Mouse (Mus musculus): ENCODE measurements at regions not wholly inside any gene's neighbourhood (a gene's known extent, or its start where the extent isn't known, plus 50 kb on each side); places are given as distances from the start of the nearest gene placed in this dataset.

DNA sequence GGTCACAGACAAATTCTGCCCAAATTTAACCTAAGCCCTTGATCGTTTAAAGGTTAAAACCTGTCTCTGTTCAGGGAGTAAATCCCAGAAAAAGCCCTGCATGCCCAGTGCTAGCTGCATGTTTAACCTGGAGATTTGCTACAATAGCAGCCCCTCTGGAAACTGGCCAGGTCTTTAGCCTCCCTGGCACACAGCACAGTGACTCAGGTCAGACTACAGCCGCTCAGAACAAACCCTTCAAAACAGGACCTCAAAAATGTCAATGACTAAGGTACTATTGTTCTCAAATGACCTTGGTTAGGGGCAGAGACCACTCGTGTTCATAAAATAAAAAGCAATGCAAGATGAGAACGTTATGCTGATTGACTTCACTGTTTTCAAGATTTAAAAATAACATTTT lies 101.8 kb upstream of the Ccn2 start:
- DNase-seq (ENCODE audit: low spot score in 2 of 2): no peak

- DNase-seq (ENCODE audit: low spot score in 2 of 2): no peak
Observed at GRCm38 (mm10) chr10:24493936-24494335, 101.3 kb upstream of the Ccn2 start.

DNA sequence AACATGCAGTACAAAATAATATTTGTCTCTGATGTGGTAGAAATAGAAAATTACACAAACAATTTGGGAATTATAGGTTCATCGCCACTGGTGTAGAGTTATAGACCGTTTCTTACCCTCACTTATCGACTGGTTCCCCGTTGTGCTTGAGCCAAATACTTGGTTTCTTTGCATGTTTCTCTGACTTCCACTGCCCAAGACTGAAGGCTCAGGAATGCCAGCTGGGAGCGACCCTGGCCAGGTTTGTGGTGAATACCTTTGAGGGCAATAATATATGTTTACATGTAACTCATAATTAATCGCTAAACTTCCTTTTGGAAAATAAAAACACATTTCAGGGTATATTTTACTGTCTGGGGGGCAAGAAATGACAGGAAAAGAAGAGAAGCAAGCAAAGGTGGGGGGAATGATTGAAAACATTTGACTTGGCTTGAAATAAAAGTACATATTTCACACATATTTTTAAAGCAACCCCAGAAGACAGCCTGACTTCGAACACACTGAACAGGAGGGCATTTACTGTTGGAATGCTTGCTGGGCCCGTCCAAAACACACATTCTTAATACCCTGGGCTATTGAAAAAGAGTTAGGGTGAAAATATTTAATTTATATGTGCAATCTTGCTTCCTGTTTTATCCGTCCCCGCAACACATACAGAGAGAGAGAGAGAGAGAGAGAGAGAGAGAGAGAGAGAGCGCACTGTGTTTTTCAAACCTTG lies 75.3 kb upstream of the Ccn2 start:
- DNase-seq (ENCODE audit: low spot score in 2 of 2): no peak

DNA sequence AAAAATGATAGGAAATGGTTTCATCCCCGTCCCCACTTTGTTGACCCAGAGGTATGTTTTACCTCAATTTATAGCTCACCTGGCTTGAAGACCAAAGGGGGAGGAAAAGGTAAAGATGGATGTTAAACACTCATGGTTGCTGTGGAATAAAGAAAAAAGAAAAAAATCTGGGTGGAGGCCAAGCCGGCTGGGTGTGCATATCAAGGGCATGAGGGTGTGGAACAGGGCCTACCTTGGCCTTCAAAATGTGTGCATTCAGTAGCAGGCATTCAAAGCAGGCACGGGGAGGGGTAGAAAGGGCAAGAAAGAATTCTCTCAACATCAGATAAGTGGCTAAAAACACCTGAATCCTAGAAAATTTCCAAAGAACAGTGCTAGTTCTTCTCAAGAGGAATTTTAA lies 74.7 kb upstream of the Ccn2 start:
- no peak for DNase-seq (ENCODE audit: low spot score in 2 of 2)

DNA sequence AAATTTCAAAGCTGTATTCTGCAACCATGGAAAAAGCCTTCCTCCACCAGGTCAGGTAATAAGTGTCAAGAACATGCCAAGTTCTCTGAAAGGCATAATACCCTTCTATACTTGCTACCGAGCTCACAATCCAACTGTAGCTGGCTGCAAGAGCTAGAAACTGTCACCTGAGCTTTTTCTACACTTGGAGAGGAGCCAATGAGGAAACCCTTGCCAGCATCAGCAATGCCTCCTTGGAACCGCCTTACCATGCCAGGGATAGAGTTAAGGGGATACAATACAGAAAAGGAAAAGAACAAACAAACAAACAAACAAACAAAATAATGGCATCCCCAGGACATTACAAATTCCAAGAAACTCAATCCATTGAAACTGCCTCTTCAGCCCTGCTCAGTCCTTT lies 62.5 kb upstream of the Ccn2 start:
- no peak for DNase-seq (ENCODE audit: low spot score in 2 of 2)

GRCm38 (mm10) chr10:24534901-24535300 lies 60.3 kb upstream of the Ccn2 start:
- no peak for DNase-seq (ENCODE audit: low spot score in 2 of 2)

DNA sequence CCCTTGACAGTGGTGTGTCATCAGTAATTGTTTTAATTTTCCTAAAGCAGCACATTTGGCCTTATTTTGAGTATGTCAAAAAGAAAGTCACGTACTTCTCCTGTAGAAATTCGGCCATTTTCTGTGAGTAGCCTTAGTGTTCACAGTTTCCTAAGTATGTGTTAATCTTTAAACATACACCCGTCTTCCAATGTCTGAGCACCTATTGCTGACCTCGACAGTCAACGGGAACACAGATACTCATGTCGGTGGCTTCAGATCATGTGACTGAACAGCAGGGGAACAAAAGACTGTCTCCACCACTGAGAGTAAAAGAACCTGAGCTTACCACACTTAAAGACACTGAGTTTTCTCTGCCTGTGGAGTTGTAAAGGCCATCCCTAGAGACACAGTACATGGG lies 59.8 kb upstream of the Ccn2 start:
- no peak for DNase-seq (ENCODE audit: low spot score in 2 of 2)

GRCm38 (mm10) chr10:24541990-24542389 lies 53.3 kb upstream of the Ccn2 start:
- no peak for DNase-seq (ENCODE audit: low spot score in 2 of 2)
